ENCODE assay signal across 9 mouse cellular contexts in the genomic region with DNA sequence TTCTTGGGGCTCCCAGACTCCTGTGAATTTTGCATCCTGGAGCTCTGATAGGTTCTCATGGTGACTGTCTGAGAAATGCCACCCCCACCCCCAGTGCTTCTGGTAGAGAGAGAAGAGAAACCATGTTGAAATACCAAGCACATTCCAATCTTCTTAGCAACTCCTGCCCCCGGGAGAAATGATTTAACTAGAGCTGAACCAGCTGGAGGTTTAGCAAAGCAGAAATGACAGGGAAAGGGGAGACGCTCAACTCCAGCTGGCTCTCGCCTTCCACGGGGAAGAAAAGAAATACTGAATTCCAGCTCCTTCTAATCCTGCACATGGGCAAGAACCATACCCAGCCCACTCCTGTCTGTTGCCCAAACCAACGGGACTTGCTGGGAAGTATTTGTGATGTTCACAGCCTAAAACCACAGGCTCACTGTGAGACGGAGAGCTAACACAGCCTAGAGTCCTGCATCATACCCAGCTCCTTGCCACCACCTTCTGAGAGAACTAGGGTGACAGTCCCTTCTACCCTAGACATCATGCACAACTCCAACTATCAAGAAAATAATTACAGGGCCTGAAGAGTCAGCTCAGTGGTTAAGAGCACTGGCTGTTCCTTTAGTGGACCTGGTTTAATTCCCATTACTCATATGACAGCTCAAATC. TPM values are rescaled to one million over a fixed set of nuclear protein-coding genes. Genes with fewer than 3 reads are reported as not detected.
DNase-seq lines count a peak whose midpoint lies in the region; ATAC-seq and TF ChIP-seq lines count a peak whose summit lies in the region.
"Had no signal": no experiment of that assay in that cellular context is flagged by ENCODE, and none has a peak within 500 bp of the region (broad histone marks: within the 10 kb centered on the region; RNA-seq: fewer than 3 reads in every experiment).

No protein-coding gene starts in this region.

- WGBS in forebrain, postnatal 0 days: 26% methylated on average over 6 of the region's 6 CpGs
- 30% methylated on average over 6 of the region's 6 CpGs for WGBS in hindbrain, embryonic 12.5 days
- WGBS in midbrain, embryonic 12.5 days: 26% methylated on average over 6 of the region's 6 CpGs

- no peaks in the 10 kb centered on the region for H3K27me3 ChIP-seq in forebrain, postnatal 0 days (ENCODE audit: insufficient read depth, low read length)
- no peaks in the 10 kb centered on the region for H3K27me3 ChIP-seq in hindbrain, embryonic 12.5 days
- no peaks in the 10 kb centered on the region for H3K27me3 ChIP-seq in midbrain, embryonic 12.5 days

- no peak overlapping the region for H3K9ac ChIP-seq in forebrain, postnatal 0 days
- H3K9ac ChIP-seq in hindbrain, embryonic 12.5 days: no peak overlapping the region
- H3K9ac ChIP-seq in midbrain, embryonic 12.5 days (replicated peaks): no peak overlapping the region

- ATAC-seq in forebrain, postnatal 0 days: peak; percentile 74
- no peak for ATAC-seq in hindbrain, embryonic 12.5 days (ENCODE audit: low FRiP score)
- no peak for ATAC-seq in midbrain, embryonic 12.5 days (ENCODE audit: low FRiP score, low read depth)
- no peak for ATAC-seq in CD4-positive, CD25-positive, alpha-beta regulatory T cell, adult 4 months

- H3K4me1 ChIP-seq in forebrain, postnatal 0 days (ENCODE audit: insufficient read depth): no peaks in the 10 kb centered on the region; the same call in 1 of the 2 replicates
- peaks cover 19% of the 10 kb centered on the region for H3K4me1 ChIP-seq in hindbrain, embryonic 12.5 days
- H3K4me1 ChIP-seq in midbrain, embryonic 12.5 days: peaks cover 12% of the 10 kb centered on the region

- no peak overlapping the region for H3K4me3 ChIP-seq in forebrain, postnatal 0 days (ENCODE audit: low read depth, low read length)
- no peak overlapping the region for H3K4me3 ChIP-seq in hindbrain, embryonic 12.5 days
- no peak overlapping the region for H3K4me3 ChIP-seq in midbrain, embryonic 12.5 days

- TF ChIP-seq CTCF in forebrain, postnatal 0 days (IDR thresholded peaks at IDR 0.05; ENCODE audit: low read depth): no peak

- H3K4me2 ChIP-seq in forebrain, postnatal 0 days (ENCODE audit: low read depth): no peak overlapping the region
- peak overlapping the region; percentile 11; the same call in 1 of the 2 replicates for H3K4me2 ChIP-seq in hindbrain, embryonic 12.5 days (replicated peaks)
- no peak overlapping the region; the same call in 1 of the 2 replicates for H3K4me2 ChIP-seq in midbrain, embryonic 12.5 days (replicated peaks)

- 0 out of 2 replicates have a peak overlapping the region, but pooled peaks have one; percentile 15 for H3K27ac ChIP-seq in forebrain, postnatal 0 days (ENCODE audit: low read depth, low read length)
- peak overlapping the region; percentile 46 for H3K27ac ChIP-seq in hindbrain, embryonic 12.5 days
- peak overlapping the region; percentile 58 for H3K27ac ChIP-seq in midbrain, embryonic 12.5 days (replicated peaks)

- intact Hi-C loops in left cerebral cortex, postnatal 25 days (cut with DNase I): loop anchor here (2.0 kb wide), 1 partner anchor 37 kb away; no protein-coding TSS in a partner anchor

- no peaks in the 10 kb centered on the region for H3K36me3 ChIP-seq in forebrain, postnatal 0 days (ENCODE audit: insufficient read depth)
- H3K36me3 ChIP-seq in hindbrain, embryonic 12.5 days: no peaks in the 10 kb centered on the region
- no peaks in the 10 kb centered on the region for H3K36me3 ChIP-seq in midbrain, embryonic 12.5 days

- DNase-seq in gastrocnemius, adult 18-20 months (ENCODE audit: low spot score): peak; percentile 48
- no peak for DNase-seq in gastrocnemius, postnatal 10 days
- DNase-seq in forebrain, postnatal 0 days: peak; percentile 57
- peak; percentile 47 to 83 for DNase-seq in left cerebral cortex, postnatal 25 days (ENCODE audit: low spot score in 2 of 2)
- DNase-seq in yolk sac, embryonic 10.5 days (ENCODE audit: low spot score): peak; percentile 56

- H3K9me3 ChIP-seq in forebrain, postnatal 0 days (ENCODE audit: low read length): no peaks in the 10 kb centered on the region
- no peaks in the 10 kb centered on the region; the same call in 1 of the 2 replicates for H3K9me3 ChIP-seq in hindbrain, embryonic 12.5 days (replicated peaks)
- no peaks in the 10 kb centered on the region for H3K9me3 ChIP-seq in midbrain, embryonic 12.5 days

RNA-seq across cellular contexts. Expression of a gene that starts 15.7 kb away (rescaled TPM):
- total RNA-seq in gastrocnemius, adult 18-20 months (2021): 100 to 1,000 TPM; 217 to 238 TPM
- 100 to 1,000 TPM; 124 to 136 TPM for total RNA-seq in gastrocnemius, postnatal 10 days (2021)
- total RNA-seq in forebrain, postnatal 0 days (2014; rRNA removed): 14.9 and 20.1 TPM in 2 replicates
- 1.9 and 7.8 TPM in 2 replicates for polyA plus RNA-seq in forebrain, postnatal 0 days (2015; fragmentation: Nextera tagmentation; extraction: Ambion mirVana)
- 23.3 and 25.4 TPM in 2 replicates for polyA plus RNA-seq in hindbrain, embryonic 12.5 days (2016; fragmentation: Nextera tagmentation; extraction: Ambion mirVana)
- 10 to 100 TPM; 11.8 to 12.0 TPM for total RNA-seq in left cerebral cortex, postnatal 25 days (2021)
- polyA plus RNA-seq in midbrain, embryonic 12.5 days (2016; fragmentation: Nextera tagmentation; extraction: Ambion mirVana): 20.5 and 24.6 TPM in 2 replicates
- polyA plus RNA-seq in CD4-positive, CD25-positive, alpha-beta regulatory T cell, adult 4 months (2017; shearing (Covaris generic)): under 1 TPM; 0.03 to 0.61 TPM
- total RNA-seq: hematopoietic stem cell, adult 5-6 weeks had no signal
